Mouse (Mus musculus) embryonic facial prominence, embryonic 13.5 days (tissue): ENCODE data around the gene Ppp2r5c. TPM values are rescaled to one million over a fixed set of nuclear protein-coding genes. Genes with fewer than 3 reads are reported as not detected.

ENCODE experiments used
- ATAC-seq: fragments of 200-750 bp; cut with Nextera tagmentation; 2 replicates; pipeline ENCODE4 v1.8.0; 2017; ENCODE audit warnings: low read depth; ENCODE audit not compliant: insufficient number of reproducible peaks, insufficient read depth, low FRiP score, low TSS enrichment
- H3K27ac ChIP-seq: fragments of 300-500 bp; sonication (generic); 2 replicates; pipeline ENCODE4 v1.5.1; 2015; ENCODE audit warnings: moderate library complexity, mild to moderate bottlenecking, inconsistent platforms
- H3K27me3 ChIP-seq: fragments of 300-500 bp; sonication (generic); 2 replicates; pipeline ENCODE4 v1.6.1; 2015; ENCODE audit warnings: mild to moderate bottlenecking, inconsistent platforms
- H3K36me3 ChIP-seq: fragments of 300-500 bp; sonication (generic); 2 replicates; pipeline ENCODE4 v1.6.1; 2015; ENCODE audit warnings: mild to moderate bottlenecking, inconsistent platforms
- H3K4me1 ChIP-seq: fragments of 300-500 bp; sonication (generic); 2 replicates; pipeline ENCODE4 v1.6.1; 2015; ENCODE audit warnings: inconsistent platforms
- H3K4me2 ChIP-seq: fragments of 300-500 bp; sonication (generic); 2 replicates; pipeline ENCODE4 v1.6.1; 2015; ENCODE audit warnings: moderate library complexity, mild to moderate bottlenecking, inconsistent platforms
- H3K4me3 ChIP-seq: fragments of 300-500 bp; sonication (generic); 2 replicates; pipeline ENCODE4 v1.5.1; 2015; ENCODE audit warnings: mild to moderate bottlenecking, inconsistent platforms
- H3K9ac ChIP-seq: fragments of 300-500 bp; sonication (generic); 2 replicates; pipeline ENCODE4 v1.6.1; 2015; ENCODE audit warnings: mild to moderate bottlenecking, inconsistent platforms
- H3K9me3 ChIP-seq: fragments of 300-500 bp; sonication (generic); 2 replicates; pipeline ENCODE4 v1.6.1; 2016; ENCODE audit warnings: inconsistent platforms
- WGBS: fragments of 180-500 bp; shearing (Covaris S2); methylation state at CpG from one replicate; pipeline ENCODE4 v1.1.7; 2015; ENCODE audit warnings: mixed read lengths; 5-methylcytosine and 5-hydroxymethylcytosine counted together
- polyA plus RNA-seq: library from polyadenylated mRNA; unstranded; fragments of >200 nt; fragmentation: Nextera tagmentation; extraction: Ambion mirVana; gene quantifications from 2 replicates; pipeline ENCODE4 v1.2.1, GENCODE M21; 2015

Gene Ppp2r5c
- polyA plus RNA-seq, 1 experiment from 2014 or later = 151 TPM

DNA sequence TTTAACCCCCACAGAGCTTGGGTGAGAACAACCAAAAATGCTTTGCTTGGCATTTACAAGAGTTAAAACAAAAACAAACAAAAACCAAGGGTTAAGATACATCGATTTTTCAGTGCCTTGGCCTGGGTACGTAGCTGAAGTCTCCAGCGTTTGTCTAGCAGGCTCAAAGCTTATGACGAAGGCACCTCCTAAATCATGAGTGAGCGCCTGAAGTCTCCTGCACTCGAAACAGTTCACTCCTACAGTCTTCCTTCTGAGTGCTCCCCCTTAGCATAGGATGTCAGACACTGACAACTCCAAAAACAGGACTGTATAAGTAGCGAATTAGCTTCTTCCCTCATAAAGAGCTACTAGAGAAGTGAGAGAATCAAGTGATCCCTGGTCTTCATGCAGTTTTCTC, 1.1 kb upstream of the Ppp2r5c start:
- Histone ChIP-seq H3K4me3 (peak overlapping the region; percentile 86), H3K27me3 (0 out of 2 replicates have a peak, but pooled peaks cover 17% of the 10 kb centered on the region), H3K4me2 (peak overlapping the region; percentile 79), H3K4me1 (peaks cover 9% of the 10 kb centered on the region), H3K27ac (0 out of 2 replicates have a peak overlapping the region, but pooled peaks have one; percentile 95), H3K9me3 (no peaks in the 10 kb centered on the region), H3K9ac (peak overlapping the region; percentile 85), H3K36me3 (peaks cover 13% of the 10 kb centered on the region)
- ATAC-seq = no peak
- 37% methylated on average over 7 of the region's 7 CpGs for WGBS

DNA sequence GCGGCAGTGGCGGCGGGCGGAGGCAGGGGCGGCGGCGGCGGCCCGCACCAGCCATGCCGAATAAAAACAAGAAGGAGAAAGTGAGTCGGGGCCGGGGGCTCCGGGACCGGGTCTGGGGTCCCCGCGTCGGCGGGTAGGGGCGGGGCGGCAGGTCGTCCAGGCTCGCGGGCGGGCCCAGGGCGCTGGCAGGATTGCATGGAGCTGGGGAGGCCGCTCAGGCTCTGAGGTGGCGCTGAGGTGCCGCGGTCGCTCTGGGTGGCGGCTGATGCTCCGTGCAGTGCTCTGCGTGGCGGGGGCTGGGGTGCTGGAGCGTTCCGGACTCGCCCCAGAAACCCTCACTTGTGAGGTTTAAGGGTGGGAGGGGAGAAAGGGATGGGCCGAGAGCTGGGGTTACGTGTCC, 386 bp downstream of the Ppp2r5c start:
- Histone ChIP-seq H3K27me3 (0 out of 2 replicates have a peak, but pooled peaks cover 17% of the 10 kb centered on the region), H3K4me2 (peak overlapping the region; percentile 79), H3K4me1 (peaks cover 9% of the 10 kb centered on the region), H3K9me3 (no peaks in the 10 kb centered on the region), H3K36me3 (peaks cover 13% of the 10 kb centered on the region), H3K9ac (peak overlapping the region; percentile 85), H3K4me3 (peak overlapping the region; percentile 86), H3K27ac (peak overlapping the region; percentile 77)
- 2% methylated on average over 30 of the region's 39 CpGs for WGBS
- no peak; the same call in 1 of the 2 replicates for ATAC-seq

DNA sequence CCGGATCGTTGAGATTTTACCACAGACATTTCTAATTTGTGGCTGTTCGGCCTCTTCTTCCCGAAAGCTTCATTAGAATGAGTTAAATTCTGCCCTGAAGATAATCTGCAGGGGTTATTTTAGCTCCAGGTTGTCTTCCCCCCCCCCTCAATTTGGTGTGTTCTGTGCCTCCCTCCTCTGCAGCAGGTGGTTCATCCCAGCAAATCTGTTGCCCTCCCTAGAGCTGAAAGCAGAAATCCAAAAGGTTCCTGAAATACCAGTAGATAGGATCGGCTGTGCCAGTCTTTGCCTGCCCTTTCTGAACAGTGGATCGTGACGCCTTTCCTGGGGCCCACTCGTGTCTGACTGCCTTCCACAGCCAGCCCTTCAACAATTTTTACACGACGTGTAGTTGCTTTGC, 1.8 kb downstream of the Ppp2r5c start:
- Histone ChIP-seq H3K9ac (no peak overlapping the region), H3K4me2 (no peak overlapping the region), H3K27me3 (0 out of 2 replicates have a peak, but pooled peaks cover 10% of the 10 kb centered on the region), H3K36me3 (peaks cover 13% of the 10 kb centered on the region), H3K4me1 (peaks cover 9% of the 10 kb centered on the region), H3K9me3 (no peaks in the 10 kb centered on the region), H3K27ac (no peak overlapping the region), H3K4me3 (no peak overlapping the region)
- 67% methylated on average over 10 of the region's 10 CpGs for WGBS
- no peak for ATAC-seq

DNA sequence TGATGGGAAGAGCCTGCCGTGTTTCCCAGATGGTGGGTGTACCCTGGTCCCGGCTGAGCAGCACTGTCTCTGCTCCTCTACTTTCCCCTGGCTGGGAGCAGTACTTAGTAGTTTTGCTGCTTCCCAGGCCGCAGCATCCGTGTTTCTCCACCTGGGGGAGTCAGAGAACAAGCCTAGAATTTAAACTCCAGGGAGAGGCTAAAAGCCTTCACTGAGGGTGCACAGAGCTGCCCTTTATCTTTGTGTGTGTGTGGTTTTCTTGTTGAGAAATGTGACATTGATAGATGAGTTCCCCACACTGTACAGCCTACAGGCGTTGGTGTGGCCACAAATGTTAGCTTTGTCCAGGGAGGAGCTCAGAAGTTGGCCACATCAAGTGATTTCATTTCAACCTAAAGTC, 7.3 kb downstream of the Ppp2r5c start:
- Histone ChIP-seq H3K27me3 (no peaks in the 10 kb centered on the region), H3K27ac (no peak overlapping the region), H3K4me3 (no peak overlapping the region), H3K36me3 (peaks cover 13% of the 10 kb centered on the region), H3K4me2 (no peak overlapping the region), H3K4me1 (no peaks in the 10 kb centered on the region), H3K9ac (no peak overlapping the region), H3K9me3 (no peaks in the 10 kb centered on the region)
- ATAC-seq = no peak
- 20% methylated on average over 5 of the region's 5 CpGs for WGBS

DNA sequence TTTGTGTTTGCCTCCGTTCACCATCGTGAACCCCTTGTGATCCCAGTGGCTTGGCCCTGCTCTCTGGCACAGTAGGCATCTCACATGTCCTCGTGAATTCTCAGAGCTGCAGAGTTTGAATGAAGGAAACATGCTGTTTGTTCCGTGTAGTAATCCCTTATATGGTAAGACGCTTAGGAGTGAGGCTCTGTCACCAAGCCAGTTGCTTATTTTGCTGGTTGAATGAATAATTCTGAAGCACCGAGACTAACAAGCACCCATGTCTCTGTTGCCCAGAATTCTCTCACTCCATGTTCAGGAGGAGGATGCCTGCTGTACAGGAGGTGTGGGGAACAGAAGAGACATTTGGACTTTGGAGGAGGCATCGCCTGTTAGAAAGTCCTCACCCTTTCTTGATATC, 9.1 kb downstream of the Ppp2r5c start:
- H3K9ac ChIP-seq = 0 out of 2 replicates have a peak overlapping the region, but pooled peaks have one; percentile 3
- H3K9me3 ChIP-seq = no peaks in the 10 kb centered on the region
- 84% methylated on average over 7 of the region's 7 CpGs for WGBS
- H3K4me1 ChIP-seq = no peaks in the 10 kb centered on the region
- no peaks in the 10 kb centered on the region for H3K27me3 ChIP-seq
- no peak overlapping the region for H3K27ac ChIP-seq
- ATAC-seq = no peak
- H3K4me2 ChIP-seq = no peak overlapping the region
- H3K4me3 ChIP-seq = no peak overlapping the region
- H3K36me3 ChIP-seq = 0 out of 2 replicates have a peak, but pooled peaks cover 4% of the 10 kb centered on the region

DNA sequence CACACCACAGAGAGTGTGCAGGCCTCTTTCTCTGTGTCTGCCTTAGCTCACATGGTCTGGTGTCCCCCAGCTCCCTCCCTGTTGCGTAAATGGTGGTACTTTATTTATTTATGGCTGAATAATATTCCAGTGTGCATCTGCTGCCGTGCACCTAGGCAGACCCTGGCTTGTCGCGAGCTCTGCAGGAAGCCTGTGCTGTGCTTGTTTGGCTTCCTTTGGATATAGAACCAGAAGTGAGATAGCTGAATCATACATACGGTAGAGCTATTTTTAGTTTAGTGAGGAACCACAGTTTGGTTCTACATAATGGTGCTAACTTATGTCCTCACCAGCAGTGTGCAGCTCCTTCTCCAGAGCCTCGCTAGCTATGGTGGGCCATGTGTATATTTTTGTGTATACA, 11.7 kb downstream of the Ppp2r5c start:
- no peak for ATAC-seq
- H3K4me1 ChIP-seq = 0 out of 2 replicates have a peak, but pooled peaks cover 4% of the 10 kb centered on the region
- H3K27me3 ChIP-seq = no peaks in the 10 kb centered on the region
- no peak overlapping the region for H3K9ac ChIP-seq
- H3K27ac ChIP-seq = no peak overlapping the region
- no peak overlapping the region for H3K4me2 ChIP-seq
- WGBS = 94% methylated on average over 6 of the region's 6 CpGs
- H3K36me3 ChIP-seq = 0 out of 2 replicates have a peak, but pooled peaks cover 9% of the 10 kb centered on the region
- no peaks in the 10 kb centered on the region for H3K9me3 ChIP-seq
- H3K4me3 ChIP-seq = no peak overlapping the region

DNA sequence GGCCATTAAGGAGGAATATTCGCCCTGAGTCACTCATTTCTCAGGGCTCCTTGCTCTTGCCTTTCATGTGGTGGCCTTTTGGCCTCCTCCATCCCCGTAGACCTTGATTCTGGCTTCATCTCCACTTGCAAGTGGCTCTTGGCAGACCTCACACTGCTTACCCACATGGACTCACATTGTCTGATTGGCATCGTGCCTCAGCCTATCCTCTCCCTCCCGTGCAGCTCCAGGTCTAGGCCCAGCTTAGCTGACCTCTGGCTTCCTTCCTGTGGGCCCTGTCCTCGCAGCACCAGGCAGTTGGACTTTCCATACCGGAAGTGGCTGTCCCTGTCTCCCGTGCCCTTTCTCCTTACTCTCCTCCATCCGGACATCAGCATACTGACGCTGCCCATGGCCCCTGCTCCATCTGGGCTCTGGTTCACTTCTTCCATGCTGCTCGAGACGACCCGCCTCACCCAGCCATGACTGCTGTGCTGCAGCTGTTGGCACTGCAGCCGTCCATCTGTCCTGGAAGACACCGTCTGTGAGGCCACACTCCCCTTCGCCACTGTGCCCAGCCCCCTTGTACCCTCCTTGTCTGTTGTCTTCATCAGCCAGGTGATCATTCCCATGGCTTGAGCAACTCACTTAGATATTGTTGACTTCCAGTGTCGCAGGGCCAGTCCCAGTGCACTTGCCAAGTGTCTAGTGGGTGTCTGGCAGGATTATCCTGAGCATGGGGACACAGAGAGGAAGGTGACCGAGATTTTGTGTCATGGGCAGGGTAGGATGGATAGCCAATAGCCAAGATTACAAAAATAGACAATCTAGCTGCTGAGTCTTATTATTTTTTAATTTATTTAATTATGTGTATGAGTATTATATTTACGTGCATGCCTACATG, 13.7 kb downstream of the Ppp2r5c start:
- Histone ChIP-seq H3K9me3 (no peaks in the 10 kb centered on the region), H3K36me3 (0 out of 2 replicates have a peak, but pooled peaks cover 9% of the 10 kb centered on the region), H3K27ac (no peak overlapping the region), H3K27me3 (no peaks in the 10 kb centered on the region), H3K4me1 (peaks cover 10% of the 10 kb centered on the region; the same call in 1 of the 2 replicates), H3K4me3 (no peak overlapping the region), H3K4me2 (no peak overlapping the region), H3K9ac (no peak overlapping the region)
- ATAC-seq = no peak
- 80% methylated on average over 18 of the region's 18 CpGs for WGBS

DNA sequence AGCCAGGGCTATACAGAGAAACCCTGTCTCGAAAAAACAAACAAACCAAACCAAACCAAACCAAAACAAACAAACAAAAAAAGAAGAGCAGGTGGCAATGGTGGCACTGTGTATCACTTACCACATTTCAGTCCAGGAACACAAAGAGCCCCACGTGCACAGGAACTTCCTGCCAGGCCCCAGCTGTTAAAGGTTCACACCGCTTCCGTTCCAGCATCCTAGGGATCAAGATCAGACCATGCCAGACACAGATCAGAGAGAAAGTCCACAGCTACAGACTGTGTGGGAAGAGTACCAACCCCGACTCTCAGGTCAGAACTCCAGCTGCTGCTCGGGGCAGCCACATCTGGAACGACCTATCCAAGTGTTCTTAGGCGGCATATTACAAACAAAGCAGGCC, 16.8 kb downstream of the Ppp2r5c start:
- Histone ChIP-seq H3K4me3 (no peak overlapping the region), H3K9me3 (no peaks in the 10 kb centered on the region), H3K4me1 (peaks cover 10% of the 10 kb centered on the region; the same call in 1 of the 2 replicates), H3K4me2 (no peak overlapping the region), H3K27ac (no peak overlapping the region), H3K9ac (no peak overlapping the region), H3K36me3 (peaks cover 35% of the 10 kb centered on the region), H3K27me3 (no peaks in the 10 kb centered on the region)
- WGBS = 78% methylated on average over 8 of the region's 8 CpGs
- no peak for ATAC-seq

DNA sequence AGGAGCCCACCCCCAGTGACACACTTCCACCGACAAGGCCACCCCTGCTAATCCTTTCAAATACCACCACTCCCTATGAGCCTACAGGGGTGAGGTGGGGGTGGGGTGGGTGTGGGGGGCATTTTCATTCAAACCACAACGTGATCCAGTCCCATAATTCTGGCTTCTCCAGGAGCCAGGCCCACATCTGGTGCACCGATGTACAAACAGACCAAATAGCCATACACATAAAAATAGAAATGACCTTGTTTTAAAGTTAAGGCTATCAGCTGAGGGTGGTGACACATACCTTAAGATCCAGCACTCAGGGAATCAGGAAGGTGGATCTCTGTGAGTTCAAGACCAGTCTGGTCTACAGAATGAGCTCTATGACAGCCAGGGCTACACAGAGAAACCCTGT, 24.5 kb downstream of the Ppp2r5c start:
- Histone ChIP-seq H3K4me1 (no peaks in the 10 kb centered on the region), H3K27ac (no peak overlapping the region), H3K36me3 (peaks cover 45% of the 10 kb centered on the region), H3K4me2 (no peak overlapping the region), H3K9me3 (no peaks in the 10 kb centered on the region), H3K4me3 (no peak overlapping the region), H3K27me3 (no peaks in the 10 kb centered on the region), H3K9ac (no peak overlapping the region)
- WGBS = 73% methylated on average over 3 of the region's 3 CpGs
- ATAC-seq = no peak

DNA sequence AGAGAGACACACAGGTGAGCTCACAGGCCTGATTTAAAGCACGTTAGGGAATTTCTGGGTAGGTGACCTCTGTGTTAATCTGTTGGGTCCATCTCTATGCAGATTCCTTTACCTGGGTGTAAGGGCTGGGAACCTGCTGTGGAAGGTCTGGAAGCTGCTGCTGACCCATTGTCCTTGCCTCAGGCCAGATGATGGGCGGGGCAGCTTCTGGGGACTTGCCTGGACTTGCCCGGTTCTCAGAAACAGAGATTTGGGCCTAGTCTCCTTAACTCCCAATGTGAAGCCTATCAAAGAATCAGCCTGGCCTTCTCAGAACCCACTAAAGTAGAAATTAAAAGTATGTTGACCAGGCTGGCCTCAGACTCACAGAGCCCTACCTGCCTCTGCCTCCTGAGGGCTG, 25.3 kb downstream of the Ppp2r5c start:
- 76% methylated on average over 3 of the region's 3 CpGs for WGBS
- no peak overlapping the region for H3K4me2 ChIP-seq
- ATAC-seq = no peak

DNA sequence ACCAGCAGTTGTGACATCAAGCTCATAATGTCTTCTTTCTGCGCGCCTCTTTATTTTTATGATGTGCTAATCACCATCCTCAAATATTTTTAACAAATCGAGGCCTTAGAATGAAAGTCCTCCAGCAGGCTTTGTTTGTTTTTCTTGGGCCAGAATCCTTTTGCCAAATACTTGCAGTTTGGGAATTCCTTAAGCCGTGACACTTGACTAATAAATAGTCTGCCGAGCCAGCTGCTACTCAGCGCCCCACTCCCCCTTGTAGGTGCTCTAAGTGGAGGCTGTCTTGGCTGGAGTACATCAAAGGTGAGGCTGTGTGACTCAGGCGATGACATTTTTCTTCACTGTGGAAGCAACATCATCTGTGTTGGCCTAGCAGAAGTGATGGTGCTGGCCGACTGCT, 27.6 kb downstream of the Ppp2r5c start:
- Histone ChIP-seq H3K27ac (no peak overlapping the region), H3K4me1 (no peaks in the 10 kb centered on the region), H3K27me3 (no peaks in the 10 kb centered on the region), H3K4me2 (no peak overlapping the region), H3K36me3 (peaks cover 34% of the 10 kb centered on the region), H3K9me3 (no peaks in the 10 kb centered on the region), H3K4me3 (no peak overlapping the region), H3K9ac (no peak overlapping the region)
- 79% methylated on average over 8 of the region's 8 CpGs for WGBS
- ATAC-seq = no peak

More for the DNA sequence above, 25.3 kb downstream of the Ppp2r5c start:
- H3K9ac ChIP-seq = no peak overlapping the region
- no peaks in the 10 kb centered on the region for H3K4me1 ChIP-seq
- H3K9me3 ChIP-seq = no peaks in the 10 kb centered on the region
- no peaks in the 10 kb centered on the region for H3K27me3 ChIP-seq
- H3K36me3 ChIP-seq = peaks cover 40% of the 10 kb centered on the region
- no peak overlapping the region for H3K27ac ChIP-seq
- no peak overlapping the region for H3K4me3 ChIP-seq

DNA sequence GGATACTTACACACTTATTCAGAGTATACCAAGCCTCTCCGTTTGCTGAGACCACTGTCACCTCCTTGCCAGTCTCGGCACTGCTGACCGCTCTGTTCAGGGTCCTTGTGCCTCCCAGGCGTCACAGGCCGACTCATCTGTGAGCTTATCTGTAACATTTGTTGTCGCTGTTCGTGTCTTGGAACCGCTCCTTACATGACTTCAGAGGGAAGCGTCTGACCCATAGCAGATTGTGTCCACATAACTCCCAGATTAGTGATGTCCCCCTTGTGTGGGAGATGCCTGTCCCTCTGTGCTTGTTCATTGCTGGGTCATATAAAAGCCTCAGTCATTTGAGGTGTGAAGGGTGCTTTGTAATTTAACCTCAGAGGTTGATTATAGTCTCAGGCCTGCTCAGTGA, 29.6 kb downstream of the Ppp2r5c start:
- Histone ChIP-seq H3K9ac (no peak overlapping the region), H3K27ac (no peak overlapping the region), H3K4me3 (no peak overlapping the region), H3K4me2 (no peak overlapping the region), H3K4me1 (no peaks in the 10 kb centered on the region), H3K36me3 (peaks cover 30% of the 10 kb centered on the region; the same call in 1 of the 2 replicates), H3K27me3 (no peaks in the 10 kb centered on the region), H3K9me3 (no peaks in the 10 kb centered on the region)
- ATAC-seq = no peak
- WGBS = 82% methylated on average over 9 of the region's 9 CpGs
